Mouse (Mus musculus): ENCODE results near the gene Chtop. TPM values are rescaled to one million over a fixed set of nuclear protein-coding genes. Genes with fewer than 3 reads are reported as not detected.

Gene Chtop
- total RNA-seq, 1 experiment, result 110 TPM

DNA sequence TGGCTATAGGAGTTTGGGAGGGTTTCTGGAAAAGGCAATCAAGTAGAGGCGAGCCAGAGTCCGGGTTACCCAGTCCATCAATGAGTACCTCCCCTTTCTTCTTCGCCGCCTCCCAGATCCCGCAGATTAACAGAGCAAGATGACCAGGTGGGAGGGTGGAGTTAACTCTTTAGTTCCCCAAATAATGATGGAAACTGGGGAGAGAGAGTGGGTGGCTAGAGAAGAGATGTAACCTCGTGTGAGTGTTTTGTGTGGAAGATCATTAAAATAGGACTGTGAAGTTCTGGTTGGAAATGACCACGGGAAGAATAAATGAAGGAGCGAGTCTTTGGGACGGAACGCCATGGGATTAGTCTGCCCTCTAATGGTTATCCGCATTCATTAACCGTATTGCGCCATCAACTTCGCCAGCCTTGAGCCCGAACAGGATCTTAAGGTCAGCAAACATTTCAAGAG, 43.0 kb downstream of the Chtop start:
- H3K36me3 ChIP-seq (ENCODE audit: control insufficient read depth, insufficient read depth, low read length, poor library complexity, severe bottlenecking), result no peaks in the 10 kb centered on the region; the same call in 1 of the 2 replicates
- in situ Hi-C loops (cut with MboI; ENCODE audit: low sequenced_read_pairs in 2 of 2, unreplicated experiment in 2 of 2), result loop anchor here in 1 of 2 experiments (5.0 kb wide), 1 partner anchor 49 kb away; no protein-coding TSS in a partner anchor
- H3K4me1 ChIP-seq (ENCODE audit: control insufficient read depth in 2 of 2, insufficient read depth in 2 of 2, low read length in 2 of 2, poor library complexity in 1 of 2), result no peaks in the 10 kb centered on the region; a peak in 1 of 4 replicates
- H3K9me3 ChIP-seq (ENCODE audit: control insufficient read depth, insufficient read depth, low read depth, low read length), result no peaks in the 10 kb centered on the region
- peak overlapping the region; percentile 18; the same call in 1 of the 2 replicates for H3K9ac ChIP-seq (ENCODE audit: insufficient read depth, low read depth, low read length, poor library complexity, severe bottlenecking)
- no peak for DNase-seq (ENCODE audit: low read depth, low spot score)
- H3K27ac ChIP-seq (ENCODE audit: insufficient read depth, low read depth, low read length, poor library complexity, severe bottlenecking), result no peak overlapping the region
- TF ChIP-seq MAFK (IDR thresholded peaks at IDR 0.05; ENCODE audit: insufficient read depth, low read depth, low read length), result no peak
- peak; percentile 82; the same call in 1 of the 2 replicates for TF ChIP-seq ZC3H11A (IDR thresholded peaks at IDR 0.05; ENCODE audit: borderline replicate concordance, low read depth, low read length)
- peak overlapping the region; percentile 73 to 75 for H3K4me3 ChIP-seq (ENCODE audit: insufficient read depth in 1 of 2, low read depth in 1 of 2, low read length in 2 of 2, poor library complexity in 1 of 2, severe bottlenecking in 1 of 2)

GRCm38 (mm10) chr3:90465686-90466310, 43.5 kb downstream of the Chtop start, which contains the start of gene Npr1:
Npr1 (minus strand) TSS chr3:90465866.
- no peak within 1 kb of the TSS for H3K27ac ChIP-seq (ENCODE audit: insufficient read depth, low read depth, low read length, poor library complexity, severe bottlenecking)
- no peaks in the 10 kb centered on the region; the same call in 1 of the 2 replicates for H3K36me3 ChIP-seq (ENCODE audit: control insufficient read depth, insufficient read depth, low read length, poor library complexity, severe bottlenecking)
- in situ Hi-C loops (cut with MboI; ENCODE audit: low sequenced_read_pairs in 2 of 2, unreplicated experiment in 2 of 2), result loop anchor here in 1 of 2 experiments (5.0 kb wide), 1 partner anchor 48 kb away; no protein-coding TSS in a partner anchor
- H3K9ac ChIP-seq (ENCODE audit: insufficient read depth, low read depth, low read length, poor library complexity, severe bottlenecking), result peak within 1 kb of the TSS; percentile 76
- H3K4me1 ChIP-seq (ENCODE audit: control insufficient read depth in 2 of 2, insufficient read depth in 2 of 2, low read length in 2 of 2, poor library complexity in 1 of 2), result no peaks in the 10 kb centered on the region; a peak in 1 of 4 replicates
- no peak for TF ChIP-seq MAFK (IDR thresholded peaks at IDR 0.05; ENCODE audit: insufficient read depth, low read depth, low read length)
- TF ChIP-seq HCFC1 (IDR thresholded peaks at IDR 0.05; ENCODE audit: borderline replicate concordance, insufficient read depth, low read length), result no peak
- TF ChIP-seq ZNF384 (IDR thresholded peaks at IDR 0.05; ENCODE audit: low read depth, low read length), result no peak
- TF ChIP-seq CHD2 (IDR thresholded peaks at IDR 0.05; ENCODE audit: low read depth, low read length), result no peak
- no peak for TF ChIP-seq ZC3H11A (IDR thresholded peaks at IDR 0.05; ENCODE audit: borderline replicate concordance, low read depth, low read length)
- peak within 1 kb of the TSS; percentile 73 to 75 for H3K4me3 ChIP-seq (ENCODE audit: insufficient read depth in 1 of 2, low read depth in 1 of 2, low read length in 2 of 2, poor library complexity in 1 of 2, severe bottlenecking in 1 of 2)
- no peaks in the 10 kb centered on the region for H3K9me3 ChIP-seq (ENCODE audit: control insufficient read depth, insufficient read depth, low read depth, low read length)
- no peak for DNase-seq (ENCODE audit: low read depth, low spot score)

DNA sequence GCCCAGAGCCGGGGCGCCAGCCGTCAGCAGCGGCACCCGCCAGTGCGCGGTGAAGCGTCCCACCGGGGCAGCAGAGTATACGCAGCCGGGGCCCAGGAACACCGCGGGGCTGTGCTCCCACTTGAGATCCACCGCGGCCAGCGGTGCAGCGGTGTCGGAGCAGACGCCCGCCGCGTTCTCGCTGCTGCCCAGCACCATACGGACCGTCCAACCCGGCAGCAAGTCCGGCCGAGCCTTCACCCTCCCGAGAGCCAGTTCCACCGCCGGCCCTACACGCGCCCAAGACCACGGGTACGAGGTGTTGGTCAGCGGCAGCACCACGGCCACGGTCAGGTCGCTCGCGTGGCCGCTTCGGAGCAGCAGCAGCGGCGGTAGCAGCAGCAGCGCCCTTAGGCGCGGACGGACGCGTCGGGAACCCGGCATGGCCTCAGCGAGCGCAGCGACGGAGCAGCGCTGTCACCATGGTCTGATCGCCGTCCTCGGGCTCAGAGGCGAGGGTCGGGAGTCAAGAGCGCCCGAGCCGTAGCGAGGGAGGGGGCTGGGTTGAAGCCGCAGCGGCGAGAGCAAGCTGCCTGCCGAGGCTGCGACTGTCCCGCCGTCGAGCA, 44.1 kb downstream of the Chtop start:
- no peaks in the 10 kb centered on the region for H3K9me3 ChIP-seq (ENCODE audit: control insufficient read depth, insufficient read depth, low read depth, low read length)
- TF ChIP-seq ZC3H11A (IDR thresholded peaks at IDR 0.05; ENCODE audit: borderline replicate concordance, low read depth, low read length), result no peak
- no peak for TF ChIP-seq ZNF384 (IDR thresholded peaks at IDR 0.05; ENCODE audit: low read depth, low read length)
- TF ChIP-seq CHD2 (IDR thresholded peaks at IDR 0.05; ENCODE audit: low read depth, low read length), result no peak
- no peak for TF ChIP-seq HCFC1 (IDR thresholded peaks at IDR 0.05; ENCODE audit: borderline replicate concordance, insufficient read depth, low read length)
- no peak for TF ChIP-seq MAFK (IDR thresholded peaks at IDR 0.05; ENCODE audit: insufficient read depth, low read depth, low read length)

DNA sequence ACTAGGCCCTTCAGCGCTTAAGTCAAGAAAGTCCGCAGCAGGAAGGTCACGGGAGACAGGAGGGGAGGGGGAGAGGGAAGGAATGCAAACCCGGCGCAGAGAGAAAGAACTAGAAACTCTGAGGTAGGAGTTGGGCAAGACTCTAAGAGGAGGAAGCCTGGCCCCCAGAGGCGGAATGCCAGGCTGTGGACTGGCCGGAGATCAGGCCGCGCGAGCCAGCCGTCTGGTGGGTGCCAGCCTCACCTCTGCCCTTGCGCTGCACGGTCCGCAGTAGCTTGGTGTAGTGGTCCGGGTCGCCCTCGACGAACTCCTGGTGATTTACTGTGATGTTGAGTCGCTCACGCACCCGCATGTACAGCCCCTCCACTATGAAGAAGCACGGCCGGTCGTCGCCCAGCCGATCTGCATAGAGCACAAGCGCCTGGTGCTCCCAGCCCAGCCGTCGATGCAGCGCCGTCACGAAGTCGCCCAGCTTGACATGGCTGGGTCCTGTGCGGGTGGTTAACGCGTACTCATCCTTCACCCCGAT, 44.7 kb downstream of the Chtop start:
- Histone ChIP-seq H3K9me3 (ENCODE audit: control insufficient read depth, insufficient read depth, low read depth, low read length) (no peaks in the 10 kb centered on the region), H3K36me3 (ENCODE audit: control insufficient read depth, insufficient read depth, low read length, poor library complexity, severe bottlenecking) (no peaks in the 10 kb centered on the region; the same call in 1 of the 2 replicates), H3K4me1 (ENCODE audit: control insufficient read depth in 2 of 2, insufficient read depth in 2 of 2, low read length in 2 of 2, poor library complexity in 1 of 2) (no peaks in the 10 kb centered on the region; a peak in 1 of 4 replicates), H3K4me3 (ENCODE audit: insufficient read depth in 1 of 2, low read depth in 1 of 2, low read length in 2 of 2, poor library complexity in 1 of 2, severe bottlenecking in 1 of 2) (peak overlapping the region; percentile 73 to 75), H3K27ac (ENCODE audit: insufficient read depth, low read depth, low read length, poor library complexity, severe bottlenecking) (no peak overlapping the region), H3K9ac (ENCODE audit: insufficient read depth, low read depth, low read length, poor library complexity, severe bottlenecking) (peak overlapping the region; percentile 76)
- TF ChIP-seq HCFC1 (IDR thresholded peaks at IDR 0.05; ENCODE audit: borderline replicate concordance, insufficient read depth, low read length), result no peak
- TF ChIP-seq ZNF384 (IDR thresholded peaks at IDR 0.05; ENCODE audit: low read depth, low read length), result no peak
- no peak for TF ChIP-seq CHD2 (IDR thresholded peaks at IDR 0.05; ENCODE audit: low read depth, low read length)
- TF ChIP-seq MAFK (IDR thresholded peaks at IDR 0.05; ENCODE audit: insufficient read depth, low read depth, low read length), result no peak
- TF ChIP-seq ZC3H11A (IDR thresholded peaks at IDR 0.05; ENCODE audit: borderline replicate concordance, low read depth, low read length), result no peak
- no peak for DNase-seq (ENCODE audit: low read depth, low spot score)
- in situ Hi-C loops (cut with MboI; ENCODE audit: low sequenced_read_pairs in 2 of 2, unreplicated experiment in 2 of 2), result loop anchor here in 1 of 2 experiments (5.0 kb wide), 1 partner anchor 47 kb away; no protein-coding TSS in a partner anchor

More for the DNA sequence above, 44.1 kb downstream of the Chtop start:
- in situ Hi-C loops (cut with MboI; ENCODE audit: low sequenced_read_pairs in 2 of 2, unreplicated experiment in 2 of 2), result loop anchor here in 1 of 2 experiments (5.0 kb wide), 1 partner anchor 48 kb away; no protein-coding TSS in a partner anchor
- DNase-seq (ENCODE audit: low read depth, low spot score), result no peak
- Histone ChIP-seq H3K9ac (ENCODE audit: insufficient read depth, low read depth, low read length, poor library complexity, severe bottlenecking) (peak overlapping the region; percentile 76), H3K27ac (ENCODE audit: insufficient read depth, low read depth, low read length, poor library complexity, severe bottlenecking) (no peak overlapping the region), H3K36me3 (ENCODE audit: control insufficient read depth, insufficient read depth, low read length, poor library complexity, severe bottlenecking) (no peaks in the 10 kb centered on the region; the same call in 1 of the 2 replicates), H3K4me1 (ENCODE audit: control insufficient read depth in 2 of 2, insufficient read depth in 2 of 2, low read length in 2 of 2, poor library complexity in 1 of 2) (no peaks in the 10 kb centered on the region; a peak in 1 of 4 replicates), H3K4me3 (ENCODE audit: insufficient read depth in 1 of 2, low read depth in 1 of 2, low read length in 2 of 2, poor library complexity in 1 of 2, severe bottlenecking in 1 of 2) (peak overlapping the region; percentile 73 to 75)

All from ES-E14 (cell line).